Mouse (Mus musculus) Muller cell, postnatal 12 days (primary cell): ENCODE results near the gene Lpin3.

Experiments used
- DNase-seq: peaks from one replicate; pipeline ENCODE4 v3.0.0-alpha.2; 2015; ENCODE audit errors: inconsistent ontology term

The Lpin3 gene

DNA sequence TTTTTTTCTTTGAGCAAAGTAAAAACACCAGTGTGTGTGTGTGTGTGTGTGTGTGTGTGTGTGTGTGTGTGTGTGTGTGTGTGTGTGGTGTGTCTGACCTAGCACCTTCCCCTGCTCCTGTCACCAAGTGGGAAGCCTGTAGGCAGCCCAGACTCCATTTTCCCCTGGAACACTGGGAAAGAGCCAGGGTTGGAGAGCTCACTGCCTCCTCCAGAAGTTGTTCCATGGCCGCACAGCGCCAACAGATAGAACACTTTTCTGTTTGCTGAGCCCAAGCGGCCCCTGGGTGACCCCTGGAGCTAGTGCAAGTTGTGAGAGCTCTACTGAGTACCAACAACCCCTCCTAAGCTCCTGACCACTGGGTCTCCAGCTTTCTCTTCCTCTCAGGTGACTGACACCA, 52.5 kb downstream of the Lpin3 start:
- DNase-seq, result no peak

DNA sequence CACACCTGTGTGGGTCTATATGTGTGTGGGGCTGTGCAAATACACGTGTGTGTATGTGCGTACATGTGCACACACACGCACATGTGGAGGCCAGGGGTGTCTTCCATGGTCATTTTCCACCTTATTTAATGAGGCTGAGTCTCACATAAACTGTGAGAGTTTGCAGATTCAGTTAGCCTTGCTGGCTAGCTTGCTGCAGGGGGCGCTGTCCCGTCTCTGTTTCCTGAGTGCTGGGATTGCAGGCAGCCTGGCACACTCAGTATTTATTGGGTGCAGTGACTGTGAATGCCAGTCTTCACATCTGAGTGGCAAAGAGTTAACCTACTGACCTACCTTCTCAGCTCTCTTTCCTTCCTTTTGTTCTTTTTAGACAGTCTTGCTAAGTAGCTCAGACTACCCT, 53.4 kb downstream of the Lpin3 start:
- DNase-seq, result no peak

DNA sequence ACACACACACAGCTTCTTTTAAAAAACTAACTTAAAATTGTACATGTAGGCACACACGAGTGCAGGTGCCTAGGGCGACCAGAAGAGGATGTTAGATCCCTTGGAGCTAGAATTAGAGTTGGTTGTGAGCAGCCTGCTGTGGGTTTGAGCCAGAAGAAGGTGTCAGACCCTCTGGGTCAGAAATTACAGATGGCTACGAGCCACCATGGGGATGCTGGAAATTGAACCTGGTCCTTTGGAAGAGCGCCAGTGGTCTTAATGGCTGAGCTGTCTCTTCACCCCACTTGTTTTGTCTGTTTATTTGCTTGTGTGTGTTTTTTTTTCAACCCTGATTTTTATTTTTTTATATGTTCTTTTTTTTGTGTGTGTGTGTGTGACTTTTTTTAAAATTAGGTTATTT, 54.0 kb downstream of the Lpin3 start:
- DNase-seq, result no peak

DNA sequence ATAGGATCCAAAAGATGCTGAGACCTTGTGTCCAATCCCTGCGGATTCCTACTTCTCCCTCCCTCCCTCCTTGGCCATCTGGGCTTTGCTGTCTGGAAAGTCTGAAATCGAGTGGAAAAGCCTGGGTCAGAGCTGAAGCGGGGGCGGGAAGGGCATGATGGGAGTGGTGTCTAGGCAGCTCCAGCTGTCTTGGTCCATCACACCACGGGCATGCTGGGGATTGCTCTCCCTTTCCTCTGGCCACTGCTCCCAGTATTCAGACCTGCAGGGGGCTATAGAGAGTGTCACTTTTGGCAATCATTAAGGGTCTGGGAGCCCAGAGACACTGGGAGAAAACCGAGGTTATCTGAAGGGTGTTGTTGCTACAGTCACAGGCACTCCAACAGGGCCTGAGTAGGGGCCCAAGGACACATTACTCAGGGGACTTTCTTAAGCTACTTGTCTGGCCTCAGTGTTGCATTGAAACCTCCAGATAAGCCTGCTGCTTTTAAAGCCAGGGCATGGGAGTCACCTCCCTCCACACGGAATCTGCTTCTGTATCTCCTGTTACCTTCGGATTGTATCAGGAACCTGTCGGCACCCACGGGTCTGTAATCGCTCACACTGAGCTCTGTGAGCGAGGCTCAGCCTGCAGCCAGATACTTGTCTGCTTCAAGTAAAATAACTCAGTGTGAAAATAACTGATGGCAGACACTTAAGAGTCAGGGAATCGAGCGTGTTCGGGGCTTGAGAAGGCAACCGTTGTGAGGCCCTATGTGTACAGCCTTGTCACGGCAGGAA, 60.6 kb downstream of the Lpin3 start:
- no peak for DNase-seq

DNA sequence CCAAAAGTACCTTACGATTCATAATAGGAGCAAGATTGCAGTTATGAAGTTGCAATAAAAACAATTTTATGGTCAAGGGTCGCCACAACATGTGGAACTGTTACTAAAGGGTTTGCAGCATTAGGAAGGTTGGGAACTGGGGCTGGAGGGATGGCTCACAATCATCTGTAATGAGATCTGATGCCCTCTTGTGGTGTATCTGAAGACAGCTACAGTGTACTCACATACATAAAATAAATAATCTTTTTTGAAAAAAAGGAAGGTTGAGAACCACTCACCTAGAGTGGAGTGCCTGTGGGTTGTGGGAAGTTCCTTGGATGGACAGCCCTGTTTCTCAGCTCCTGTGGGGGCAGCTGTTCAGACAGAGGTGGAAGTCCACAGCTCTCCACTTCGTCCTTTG, 62.0 kb downstream of the Lpin3 start:
- peak; percentile 2 for DNase-seq

DNA sequence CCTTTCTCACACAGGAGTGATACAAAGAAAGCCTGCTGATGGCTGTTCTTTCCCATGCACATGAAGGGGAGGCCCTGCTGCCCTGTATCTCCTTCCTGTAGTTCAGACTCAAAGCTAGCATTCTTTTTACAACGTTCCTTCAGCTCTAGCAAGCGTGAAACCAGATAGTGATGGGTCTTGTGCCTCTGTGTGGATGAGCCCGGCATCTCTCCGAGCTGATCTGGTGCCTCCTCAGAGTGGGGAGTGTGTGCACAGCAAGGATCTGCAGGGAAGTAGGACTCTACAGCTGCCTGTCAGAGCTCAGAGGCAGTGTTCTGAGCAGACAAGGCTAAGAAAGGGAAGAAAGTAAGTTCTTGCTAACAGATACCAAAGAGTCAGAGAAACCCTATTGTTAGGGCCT, 71.1 kb downstream of the Lpin3 start:
- no peak for DNase-seq

DNA sequence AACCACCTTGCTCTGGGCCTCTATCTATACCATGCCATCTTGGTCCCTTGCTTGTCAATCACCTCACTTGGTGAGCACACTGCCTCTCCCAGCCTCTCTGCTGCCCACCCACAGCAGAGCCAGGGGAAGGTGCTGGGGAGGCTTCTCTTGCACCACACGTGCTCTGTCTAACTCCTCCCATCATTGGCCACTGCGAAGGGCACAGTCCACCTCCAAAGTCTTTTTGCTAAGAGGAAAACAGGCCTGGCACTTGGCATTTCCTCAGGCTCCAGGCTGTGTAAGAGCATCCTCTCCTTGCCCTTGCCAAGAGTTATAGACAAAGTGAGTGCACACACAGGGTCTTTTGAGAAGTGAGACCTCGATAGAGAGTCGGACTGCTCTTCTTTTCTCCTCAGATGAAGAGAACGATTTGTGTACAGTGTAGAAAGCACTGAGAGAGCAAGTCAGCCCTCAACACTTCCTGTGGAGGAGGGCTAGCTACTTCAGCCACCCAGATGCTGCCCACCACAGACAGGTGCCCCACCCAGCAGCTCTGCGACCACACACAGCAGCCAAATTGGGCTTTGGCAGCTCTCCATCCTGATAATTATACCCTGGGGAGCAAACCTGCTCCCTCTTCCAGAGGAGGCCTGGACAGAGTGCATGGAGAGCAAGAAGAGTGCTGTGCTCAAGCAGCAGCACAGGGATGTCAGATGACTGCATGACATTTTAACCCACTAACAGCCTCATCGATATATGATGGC, 72.8 kb downstream of the Lpin3 start:
- no peak for DNase-seq

DNA sequence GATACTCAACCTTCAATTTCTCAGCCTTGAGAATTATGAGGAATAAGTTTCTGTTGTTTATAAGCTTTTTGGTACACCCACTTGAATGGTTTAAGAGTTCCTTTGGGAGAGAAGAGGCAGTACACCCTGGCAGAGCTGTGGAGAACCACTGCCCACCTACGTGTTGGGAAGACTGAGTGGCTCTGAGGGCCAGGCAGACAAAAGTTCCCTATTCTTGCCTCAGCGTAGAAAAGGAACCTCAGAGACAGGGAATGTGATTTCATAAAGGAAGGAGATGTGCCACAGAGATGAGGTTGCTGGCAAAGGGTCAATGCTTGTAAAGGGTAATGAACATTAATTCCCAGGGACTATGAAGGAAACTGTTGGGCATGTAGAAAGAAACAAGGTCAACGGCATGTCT, 74.1 kb downstream of the Lpin3 start:
- DNase-seq, result no peak

DNA sequence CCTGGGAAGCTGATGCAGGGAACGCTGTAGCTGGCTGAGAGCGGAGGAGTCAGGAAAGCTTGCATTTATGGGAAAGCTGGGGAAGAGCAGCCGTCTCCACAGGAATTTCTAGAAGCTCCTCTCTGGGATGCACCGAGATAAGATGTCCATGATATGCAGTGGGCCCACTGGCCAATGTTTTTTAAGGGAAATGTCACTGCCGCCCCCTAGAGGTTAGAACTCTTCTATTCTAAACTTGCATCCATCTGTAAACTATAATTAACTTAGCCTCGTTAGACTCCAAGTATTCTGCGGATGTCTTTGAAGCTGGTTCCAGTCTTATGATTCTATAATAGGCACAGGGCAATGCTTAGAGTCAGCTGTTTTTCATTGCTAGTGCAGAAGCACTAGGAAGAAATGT, 74.9 kb downstream of the Lpin3 start:
- DNase-seq, result no peak
